Mouse (Mus musculus): Measurements from ENCODE around the gene Upb1. TPM values are rescaled to one million over a fixed set of nuclear protein-coding genes. Genes with fewer than 3 reads are reported as not detected.
A peak's percentile ranks its signal among the peaks of the same experiment; 100 is the strongest.
"Not testable (repeated sequence)": the region's sequence is repeated elsewhere in the genome, so short reads cannot be mapped to it uniquely, and the experiment has no call there.

Upb1 gene
- polyA plus RNA-seq, 1 experiment from 2014 or later, result 0.19 TPM

GRCm38 (mm10) chr10:75405916-75406315 is 5.0 kb downstream of the Upb1 start:
- no peak overlapping the region for H3K4me3 ChIP-seq
- 92% methylated on average over 8 of the region's 8 CpGs for WGBS

DNA sequence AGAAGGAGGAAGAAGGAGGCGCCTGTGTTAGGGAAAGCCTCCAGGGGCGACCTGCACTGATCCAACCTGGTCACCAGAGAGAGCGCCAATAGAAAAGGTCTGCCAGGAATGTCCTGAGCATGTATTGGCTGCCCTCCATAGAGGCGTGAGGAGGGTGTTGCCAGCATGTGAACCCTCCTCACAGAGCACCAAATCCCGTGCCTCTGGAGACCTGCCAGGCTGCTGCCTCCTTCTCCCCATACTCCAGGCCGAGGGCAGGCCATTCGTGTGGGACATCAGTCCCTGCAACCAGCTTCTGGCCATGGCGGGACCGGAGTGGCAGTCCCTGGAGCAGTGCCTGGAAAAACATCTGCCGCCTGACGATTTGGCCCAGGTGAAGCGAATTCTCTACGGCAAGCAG is 5.8 kb downstream of the Upb1 start:
- peaks cover 5% of the 10 kb centered on the region; the same call in 1 of the 2 replicates for H3K4me1 ChIP-seq

More at GRCm38 (mm10) chr10:75405916-75406315, 5.0 kb downstream of the Upb1 start:
- Histone ChIP-seq H3K4me2 (replicated peaks) (no peak overlapping the region), H3K36me3 (no peaks in the 10 kb centered on the region), H3K4me1 (peaks cover under 1% of the 10 kb centered on the region; the same call in 1 of the 2 replicates), H3K27me3 (no peaks in the 10 kb centered on the region), H3K9ac (replicated peaks) (no peak overlapping the region), H3K27ac (replicated peaks) (no peak overlapping the region), H3K9me3 (no peaks in the 10 kb centered on the region)
- ATAC-seq (replicated peaks), result no peak

GRCm38 (mm10) chr10:75407741-75408140 is 6.8 kb downstream of the Upb1 start:
- ATAC-seq (replicated peaks), result no peak
- Histone ChIP-seq H3K4me2 (replicated peaks) (no peak overlapping the region), H3K36me3 (no peaks in the 10 kb centered on the region), H3K9me3 (no peaks in the 10 kb centered on the region), H3K27me3 (no peaks in the 10 kb centered on the region), H3K27ac (replicated peaks) (no peak overlapping the region), H3K4me3 (no peak overlapping the region), H3K4me1 (peaks cover 12% of the 10 kb centered on the region), H3K9ac (replicated peaks) (no peak overlapping the region)
- 92% methylated on average over 4 of the region's 4 CpGs for WGBS

More for the DNA sequence above, 5.8 kb downstream of the Upb1 start:
- Histone ChIP-seq H3K36me3 (no peaks in the 10 kb centered on the region), H3K9ac (replicated peaks) (no peak overlapping the region), H3K27ac (replicated peaks) (no peak overlapping the region), H3K27me3 (no peaks in the 10 kb centered on the region), H3K9me3 (no peaks in the 10 kb centered on the region), H3K4me3 (no peak overlapping the region), H3K4me2 (replicated peaks) (no peak overlapping the region)
- ATAC-seq (replicated peaks), result no peak
- 45% methylated on average over 13 of the region's 13 CpGs for WGBS

GRCm38 (mm10) chr10:75411343-75412113 is 10.6 kb downstream of the Upb1 start:
- not testable (repeated sequence) for H3K27me3 ChIP-seq; H3K4me2 ChIP-seq (replicated peaks); H3K4me3 ChIP-seq; H3K9me3 ChIP-seq; H3K9ac ChIP-seq (replicated peaks); H3K36me3 ChIP-seq
- WGBS, result 37% methylated on average over 10 of the region's 10 CpGs
- peak; percentile 62 for ATAC-seq (replicated peaks)
- peak overlapping the region; percentile 36; the same call in 1 of the 2 replicates for H3K27ac ChIP-seq (replicated peaks)
- H3K4me1 ChIP-seq, result peaks cover 17% of the 10 kb centered on the region

DNA sequence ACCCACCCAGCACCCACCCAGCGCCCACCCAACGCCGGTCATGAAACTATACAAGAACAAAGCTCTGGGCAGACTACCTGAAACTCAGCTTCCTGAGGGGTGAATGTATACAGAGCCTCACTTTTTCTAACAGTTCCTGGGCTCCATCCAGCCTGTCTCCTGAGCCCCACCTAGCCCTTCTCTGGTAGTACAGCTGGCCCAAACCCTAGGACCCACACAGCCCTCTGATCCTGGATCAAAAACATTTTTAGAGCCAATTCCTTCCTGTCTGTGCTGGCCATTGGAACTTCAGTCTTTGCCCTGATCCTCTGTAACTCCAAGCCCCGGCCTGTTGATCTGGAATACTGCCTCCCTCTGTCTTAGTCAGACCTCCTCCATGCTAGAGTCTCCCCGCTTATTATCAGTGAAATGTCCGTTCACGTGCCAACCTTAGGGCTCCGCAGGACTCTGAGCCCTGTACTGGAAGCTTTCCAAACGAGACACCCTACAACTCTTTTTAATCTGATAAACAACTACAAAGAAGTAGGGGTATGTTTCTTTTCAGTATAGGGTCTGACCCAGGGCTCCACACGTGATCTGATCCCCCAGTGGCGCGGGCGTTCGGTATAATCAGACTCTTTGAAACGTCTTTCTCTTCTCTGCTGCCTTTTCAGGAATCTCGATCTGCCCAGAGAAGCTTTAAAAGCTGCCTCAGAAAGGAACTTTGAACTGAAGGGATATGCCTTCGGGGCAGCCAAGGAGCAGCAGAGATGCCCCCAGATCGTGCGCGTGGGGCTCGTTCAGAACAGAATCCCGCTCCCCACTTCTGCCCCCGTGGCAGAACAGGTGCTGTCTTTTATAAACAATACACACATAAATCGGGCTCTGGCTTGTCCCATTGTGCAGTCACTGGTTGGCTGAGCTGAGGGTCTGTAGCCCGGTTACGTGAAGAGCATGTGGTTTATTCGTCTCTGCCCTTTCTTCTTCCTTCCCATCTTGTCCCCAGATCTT is 11.5 kb downstream of the Upb1 start:
- 39% methylated on average over 27 of the region's 27 CpGs for WGBS
- H3K4me3 ChIP-seq, result no peak overlapping the region
- H3K27me3 ChIP-seq, result no peaks in the 10 kb centered on the region
- H3K4me2 ChIP-seq (replicated peaks), result peak overlapping the region; percentile 18
- 0 out of 2 replicates have a peak, but pooled peaks have one; percentile 19 for ATAC-seq (replicated peaks)
- peaks cover 17% of the 10 kb centered on the region for H3K4me1 ChIP-seq
- no peak overlapping the region for H3K9ac ChIP-seq (replicated peaks)
- no peak overlapping the region for H3K27ac ChIP-seq (replicated peaks)
- no peaks in the 10 kb centered on the region for H3K9me3 ChIP-seq
- no peaks in the 10 kb centered on the region for H3K36me3 ChIP-seq

- no peak overlapping the region for H3K4me2 ChIP-seq (replicated peaks)
Observed at GRCm38 (mm10) chr10:75414925-75415324, 14.0 kb downstream of the Upb1 start.

GRCm38 (mm10) chr10:75417363-75418042 is 16.6 kb downstream of the Upb1 start:
- H3K36me3 ChIP-seq, result no peaks in the 10 kb centered on the region
- WGBS, result 96% methylated on average over 8 of the region's 8 CpGs
- peaks cover 7% of the 10 kb centered on the region for H3K4me1 ChIP-seq
- H3K27ac ChIP-seq (replicated peaks), result no peak overlapping the region
- no peaks in the 10 kb centered on the region for H3K9me3 ChIP-seq
- H3K4me3 ChIP-seq, result no peak overlapping the region
- no peaks in the 10 kb centered on the region for H3K27me3 ChIP-seq
- H3K4me2 ChIP-seq (replicated peaks), result no peak overlapping the region
- ATAC-seq (replicated peaks), result no peak
- H3K9ac ChIP-seq (replicated peaks), result no peak overlapping the region

More at GRCm38 (mm10) chr10:75414925-75415324, 14.0 kb downstream of the Upb1 start:
- H3K27me3 ChIP-seq, result no peaks in the 10 kb centered on the region
- H3K4me1 ChIP-seq, result peaks cover 17% of the 10 kb centered on the region
- WGBS, result 93% methylated on average over 7 of the region's 7 CpGs
- H3K27ac ChIP-seq (replicated peaks), result no peak overlapping the region
- no peak overlapping the region for H3K9ac ChIP-seq (replicated peaks)
- no peak overlapping the region for H3K4me3 ChIP-seq
- no peaks in the 10 kb centered on the region for H3K9me3 ChIP-seq
- no peak for ATAC-seq (replicated peaks)
- no peaks in the 10 kb centered on the region for H3K36me3 ChIP-seq

- H3K9me3 ChIP-seq, result no peaks in the 10 kb centered on the region
- no peak overlapping the region for H3K4me3 ChIP-seq
- no peak overlapping the region for H3K4me2 ChIP-seq (replicated peaks)
- no peak overlapping the region for H3K9ac ChIP-seq (replicated peaks)
- H3K27me3 ChIP-seq, result no peaks in the 10 kb centered on the region
- WGBS, result 52% methylated on average over 4 of the region's 4 CpGs
- H3K4me1 ChIP-seq, result no peaks in the 10 kb centered on the region
- no peaks in the 10 kb centered on the region for H3K36me3 ChIP-seq
- H3K27ac ChIP-seq (replicated peaks), result no peak overlapping the region
- no peak for ATAC-seq (replicated peaks)
Observed at GRCm38 (mm10) chr10:75418747-75419146, 17.8 kb downstream of the Upb1 start.

GRCm38 (mm10) chr10:75424498-75424901 is 23.6 kb downstream of the Upb1 start:
- no peaks in the 10 kb centered on the region for H3K36me3 ChIP-seq
- H3K27me3 ChIP-seq, result no peaks in the 10 kb centered on the region
- H3K9me3 ChIP-seq, result no peaks in the 10 kb centered on the region
- H3K9ac ChIP-seq (replicated peaks), result no peak overlapping the region
- no peak overlapping the region for H3K4me3 ChIP-seq
- no peaks in the 10 kb centered on the region for H3K4me1 ChIP-seq
- whole genome bisulfite sequencing, result 96% methylated on average over 10 of the region's 10 CpGs
- no peak for ATAC-seq (replicated peaks)
- H3K4me2 ChIP-seq (replicated peaks), result no peak overlapping the region
- no peak overlapping the region for H3K27ac ChIP-seq (replicated peaks)

DNA sequence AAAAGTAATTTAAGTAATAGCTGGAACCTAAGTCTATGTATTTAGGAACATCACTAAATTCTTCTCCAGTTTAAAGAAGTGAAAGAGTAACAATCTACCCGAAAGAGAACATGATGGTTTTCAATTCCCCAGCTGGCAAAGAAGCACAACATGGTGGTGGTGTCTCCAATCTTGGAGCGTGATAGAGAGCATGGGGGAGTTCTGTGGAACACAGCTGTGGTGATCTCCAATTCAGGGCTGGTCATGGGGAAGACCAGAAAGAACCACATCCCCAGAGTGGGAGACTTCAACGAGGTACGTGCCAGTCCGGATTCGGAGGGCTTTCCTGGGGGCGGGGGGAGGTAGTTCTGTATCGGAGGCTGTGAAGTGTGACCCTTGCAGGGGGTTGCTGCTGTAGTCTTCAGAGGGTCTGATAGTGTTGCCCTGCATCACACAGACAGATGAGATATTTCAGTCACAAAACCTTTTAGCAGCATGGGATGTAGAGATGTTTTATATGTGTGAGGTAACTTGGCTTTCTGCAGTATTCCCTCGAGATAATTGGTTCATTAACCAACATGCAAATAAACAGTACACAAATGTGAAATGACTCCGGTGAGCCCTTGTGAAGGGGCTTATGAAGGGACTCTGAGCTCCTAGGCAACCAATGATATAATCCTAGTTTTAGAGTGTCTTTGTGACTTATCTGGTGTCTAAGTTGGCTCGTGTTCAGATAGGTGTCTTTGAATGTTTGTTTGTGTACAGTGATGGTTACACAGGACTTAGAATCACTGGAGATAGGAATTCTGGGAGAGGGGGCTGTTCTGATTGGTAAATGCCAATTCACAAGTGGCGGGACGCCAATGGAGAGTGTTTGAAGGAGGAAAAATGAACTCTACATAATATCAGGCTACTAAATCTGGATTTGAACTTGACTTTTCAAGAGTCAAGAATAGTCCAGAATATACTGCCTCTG is 27.4 kb downstream of the Upb1 start:
- ATAC-seq (replicated peaks), result no peak
- H3K9ac ChIP-seq (replicated peaks), result no peak overlapping the region
- H3K27ac ChIP-seq (replicated peaks), result no peak overlapping the region
- H3K4me1 ChIP-seq, result no peaks in the 10 kb centered on the region
- H3K27me3 ChIP-seq, result no peaks in the 10 kb centered on the region
- no peak overlapping the region for H3K4me3 ChIP-seq
- no peaks in the 10 kb centered on the region for H3K9me3 ChIP-seq
- 80% methylated on average over 13 of the region's 13 CpGs for WGBS
- H3K36me3 ChIP-seq, result no peaks in the 10 kb centered on the region
- no peak overlapping the region for H3K4me2 ChIP-seq (replicated peaks)

GRCm38 (mm10) chr10:75429004-75429380 is 28.1 kb downstream of the Upb1 start:
- Histone ChIP-seq H3K4me1 (no peaks in the 10 kb centered on the region), H3K4me3 (no peak overlapping the region), H3K27ac (replicated peaks) (no peak overlapping the region), H3K36me3 (no peaks in the 10 kb centered on the region), H3K27me3 (no peaks in the 10 kb centered on the region), H3K9me3 (no peaks in the 10 kb centered on the region), H3K9ac (replicated peaks) (no peak overlapping the region), H3K4me2 (replicated peaks) (no peak overlapping the region)
- no peak for ATAC-seq (replicated peaks)
- 84% methylated on average over 6 of the region's 6 CpGs for WGBS
